8 mouse cellular contexts compared by ENCODE assay signal in genomic region chr11:102156039-102156785, GRCm38 (mm10). TPM values are rescaled to one million over a fixed set of nuclear protein-coding genes. Genes with fewer than 3 reads are reported as not detected.
DNase-seq lines count a peak whose midpoint lies in the region; ATAC-seq and TF ChIP-seq lines count a peak whose summit lies in the region.

Tmem101 (minus strand) TSS chr11:102156404.

- TF ChIP-seq EP300 in MEL (IDR thresholded peaks at IDR 0.05; ENCODE audit: low read depth in 1 of 2, low read length in 2 of 2), result no peak

- WGBS in cerebellum, adult 2 months, result under 1% methylated on average over 37 of the region's 37 CpGs
- WGBS in forebrain, postnatal 0 days, result 0% methylated on average over 37 of the region's 37 CpGs
- under 1% methylated on average over 37 of the region's 37 CpGs for WGBS in lung, embryonic 15.5 days

- H3K4me3 ChIP-seq in MEL (ENCODE audit: control insufficient read depth in 1 of 2, insufficient read depth in 1 of 2, low read depth in 2 of 2, low read length in 2 of 2), result peak within 1 kb of the TSS; percentile 72 to 85
- peak within 1 kb of the TSS; percentile 94 for H3K4me3 ChIP-seq in cerebellum, adult 2 months (replicated peaks; ENCODE audit: insufficient read depth, low read depth, low read length)
- peak within 1 kb of the TSS; percentile 79 for H3K4me3 ChIP-seq in forebrain, postnatal 0 days (ENCODE audit: low read depth, low read length)
- peak within 1 kb of the TSS; percentile 78 for H3K4me3 ChIP-seq in lung, embryonic 15.5 days

- peak within 1 kb of the TSS; percentile 58 for H3K27ac ChIP-seq in MEL (ENCODE audit: control insufficient read depth, low read depth, low read length)
- peak within 1 kb of the TSS; percentile 52; the same call in 1 of the 2 replicates for H3K27ac ChIP-seq in cerebellum, adult 2 months (ENCODE audit: insufficient read depth, low read length)
- peak within 1 kb of the TSS; percentile 67 for H3K27ac ChIP-seq in forebrain, postnatal 0 days (ENCODE audit: low read depth, low read length)
- 0 out of 2 replicates have a peak within 1 kb of the TSS, but pooled peaks have one; percentile 72 for H3K27ac ChIP-seq in lung, embryonic 15.5 days

- DNase-seq in MEL (ENCODE audit: low read depth, low spot score), result peak; percentile 98
- DNase-seq in cerebellum, adult 2 months, result peak; percentile 88 to 90
- DNase-seq in forebrain, postnatal 0 days, result peak; percentile 95
- DNase-seq in heart, postnatal 4 days, result peak; percentile 94
- peak; percentile 84 to 90 for DNase-seq in layer of hippocampus, adult 8-10 months (ENCODE audit: low spot score in 2 of 2)
- DNase-seq in ovary, adult 18-20 months (ENCODE audit: low spot score), result peak; percentile 85
- DNase-seq in thymus, postnatal 0 days (ENCODE audit: low spot score), result peak; percentile 75

- no peaks in the 10 kb centered on the region; the same call in 1 of the 2 replicates for H3K79me2 ChIP-seq in MEL (ENCODE audit: control insufficient read depth, insufficient read depth, low read length, poor library complexity)

- H3K4me1 ChIP-seq in MEL (ENCODE audit: control insufficient read depth in 1 of 2, insufficient read depth in 2 of 2, low read length in 2 of 2), result peaks cover 0 to 4% of the 10 kb centered on the region in 2 experiments; a peak in 2 of 4 replicates
- H3K4me1 ChIP-seq in cerebellum, adult 2 months (ENCODE audit: control insufficient read depth, insufficient read depth, low read length), result peaks cover 8% of the 10 kb centered on the region; the same call in 1 of the 2 replicates
- H3K4me1 ChIP-seq in forebrain, postnatal 0 days (ENCODE audit: insufficient read depth), result peaks cover 5% of the 10 kb centered on the region
- H3K4me1 ChIP-seq in lung, embryonic 15.5 days, result peaks cover 8% of the 10 kb centered on the region

- peaks cover 0 to 6% of the 10 kb centered on the region in 2 experiments; a peak in 2 of 4 replicates for H3K36me3 ChIP-seq in MEL (ENCODE audit: control insufficient read depth in 1 of 2, insufficient read depth in 2 of 2, low read length in 2 of 2)
- peaks cover 17% of the 10 kb centered on the region for H3K36me3 ChIP-seq in forebrain, postnatal 0 days (ENCODE audit: insufficient read depth)
- peaks cover 15% of the 10 kb centered on the region; the same call in 1 of the 2 replicates for H3K36me3 ChIP-seq in lung, embryonic 15.5 days

- peak; percentile 23 to 65 (median 30); a peak in 4 of 6 replicates for TF ChIP-seq CTCF in MEL (IDR thresholded peaks at IDR 0.05 in 2 of 3, conservative IDR thresholded peaks at IDR 0.05 in 1 of 3; ENCODE audit: control insufficient read depth in 1 of 3, insufficient read depth in 1 of 3, low read depth in 2 of 3, low read length in 3 of 3, poor library complexity in 1 of 3, severe bottlenecking in 1 of 3)
- no peak; the same call in 1 of the 2 replicates for TF ChIP-seq CTCF in cerebellum, adult 2 months (IDR thresholded peaks at IDR 0.05; ENCODE audit: borderline replicate concordance, insufficient read depth, low read depth, low read length)
- TF ChIP-seq CTCF in forebrain, postnatal 0 days (IDR thresholded peaks at IDR 0.05; ENCODE audit: low read depth), result peak; percentile 54

- peak within 1 kb of the TSS; percentile 83 for H3K9ac ChIP-seq in MEL (ENCODE audit: control insufficient read depth, low read depth, low read length, poor library complexity, severe bottlenecking)
- H3K9ac ChIP-seq in forebrain, postnatal 0 days, result peak within 1 kb of the TSS; percentile 70
- H3K9ac ChIP-seq in lung, embryonic 15.5 days, result peak within 1 kb of the TSS; percentile 81

- H3K9me3 ChIP-seq in MEL (replicated peaks; ENCODE audit: insufficient read depth, low read length), result no peaks in the 10 kb centered on the region
- no peaks in the 10 kb centered on the region for H3K9me3 ChIP-seq in forebrain, postnatal 0 days (ENCODE audit: low read length)
- H3K9me3 ChIP-seq in lung, embryonic 15.5 days, result no peaks in the 10 kb centered on the region

- no peaks in the 10 kb centered on the region for H3K27me3 ChIP-seq in MEL (ENCODE audit: control insufficient read depth in 1 of 2, insufficient read depth in 2 of 2, low read length in 2 of 2)
- H3K27me3 ChIP-seq in cerebellum, adult 2 months (ENCODE audit: control insufficient read depth, insufficient read depth, low read length), result no peaks in the 10 kb centered on the region
- H3K27me3 ChIP-seq in forebrain, postnatal 0 days (ENCODE audit: insufficient read depth, low read length), result no peaks in the 10 kb centered on the region
- H3K27me3 ChIP-seq in lung, embryonic 15.5 days, result no peaks in the 10 kb centered on the region

- TF ChIP-seq POLR2A in MEL (IDR thresholded peaks at IDR 0.05; ENCODE audit: control insufficient read depth in 1 of 2, insufficient read depth in 1 of 2, low read depth in 1 of 2, low read length in 2 of 2, poor library complexity in 1 of 2), result peak; percentile 66 to 77
- peak; percentile 70; the same call in 1 of the 2 replicates for TF ChIP-seq POLR2A in cerebellum, adult 2 months (IDR thresholded peaks at IDR 0.05; ENCODE audit: borderline replicate concordance, insufficient read depth, low read length)

- TF ChIP-seq RAD21 in MEL (IDR thresholded peaks at IDR 0.05; ENCODE audit: low read depth, low read length), result peak; percentile 59

- H3K4me2 ChIP-seq in forebrain, postnatal 0 days (ENCODE audit: low read depth), result peak within 1 kb of the TSS; percentile 90
- peak within 1 kb of the TSS; percentile 90 for H3K4me2 ChIP-seq in lung, embryonic 15.5 days

- peak; percentile 97 for ATAC-seq in forebrain, postnatal 0 days
- peak; percentile 80 for ATAC-seq in lung, embryonic 15.5 days (ENCODE audit: borderline replicate concordance, extremely low read depth, low FRiP score, low TSS enrichment)

TF ChIP-seq in MEL, 35 proteins besides CTCF, POLR2A, EP300 and RAD21 (continues in another document):
- TF ChIP-seq ETS1 (IDR thresholded peaks at IDR 0.05; ENCODE audit: low read depth, low read length) (no peak), MXI1 (IDR thresholded peaks at IDR 0.05; ENCODE audit: low read depth, low read length) (peak; percentile 89), MEF2A (IDR thresholded peaks at IDR 0.05; ENCODE audit: extremely low read depth, insufficient replicate concordance, low read depth, low read length, poor library complexity, severe bottlenecking) (no peak), NRF1 (IDR thresholded peaks at IDR 0.05; ENCODE audit: insufficient read depth, low read depth, low read length, poor library complexity, severe bottlenecking) (peak; percentile 39; the same call in 1 of the 2 replicates), TAL1 (IDR thresholded peaks at IDR 0.05; ENCODE audit: low read length) (no peak), POLR2AphosphoS5 (IDR thresholded peaks at IDR 0.05; ENCODE audit: borderline replicate concordance, low read depth, low read length) (no peak), BHLHE40 (IDR thresholded peaks at IDR 0.05; ENCODE audit: borderline replicate concordance, low read depth, low read length) (0 out of 2 replicates have a peak, but pooled peaks have one; percentile 13), ZKSCAN1 (IDR thresholded peaks at IDR 0.05; ENCODE audit: low read depth, low read length) (no peak), TCF12 (IDR thresholded peaks at IDR 0.05; ENCODE audit: low read depth, low read length) (peak; percentile 68; the same call in 1 of the 2 replicates), MAX (IDR thresholded peaks at IDR 0.05; ENCODE audit: low read length) (no peak), TBP (IDR thresholded peaks at IDR 0.05; ENCODE audit: low read depth, low read length) (peak; percentile 94), POLR2AphosphoS2 (IDR thresholded peaks at IDR 0.05; ENCODE audit: low read length) (no peak; the same call in 1 of the 2 replicates), E2F4 (IDR thresholded peaks at IDR 0.05; ENCODE audit: borderline replicate concordance, low read depth, low read length) (no peak; the same call in 1 of the 2 replicates), JUND (IDR thresholded peaks at IDR 0.05; ENCODE audit: low read depth, low read length) (no peak; the same call in 1 of the 2 replicates), ZMIZ1 (IDR thresholded peaks at IDR 0.05; ENCODE audit: low read depth, low read length) (peak; percentile 54; the same call in 1 of the 2 replicates), ZC3H11A (IDR thresholded peaks at IDR 0.05; ENCODE audit: low read depth, low read length) (peak; percentile 64), NELFE (IDR thresholded peaks at IDR 0.05; ENCODE audit: low read depth, low read length) (peak; percentile 78), MAZ (IDR thresholded peaks at IDR 0.05; ENCODE audit: low read depth, low read length) (peak; percentile 77; the same call in 1 of the 2 replicates), MYC (IDR thresholded peaks at IDR 0.05; ENCODE audit: low read depth, low read length) (peak; percentile 92), CHD1 (IDR thresholded peaks at IDR 0.05; ENCODE audit: low read depth, low read length) (no peak), USF2 (IDR thresholded peaks at IDR 0.05; ENCODE audit: borderline replicate concordance in 1 of 2, insufficient read depth in 1 of 2, low read depth in 1 of 2, low read length in 2 of 2) (no peak), UBTF (IDR thresholded peaks at IDR 0.05; ENCODE audit: borderline replicate concordance, insufficient read depth, low read depth, low read length) (no peak), GABPA (IDR thresholded peaks at IDR 0.05; ENCODE audit: low read depth, low read length) (no peak), GATA1 (IDR thresholded peaks at IDR 0.05; ENCODE audit: low read depth, low read length) (peak; percentile 75), KAT2A (conservative IDR thresholded peaks at IDR 0.05; ENCODE audit: low read depth, low read length) (peak; percentile 97), ELF1 (IDR thresholded peaks at IDR 0.05; ENCODE audit: low read depth, low read length) (peak; percentile 87), RCOR1 (IDR thresholded peaks at IDR 0.05; ENCODE audit: low read depth, low read length) (0 out of 2 replicates have a peak, but pooled peaks have one; percentile 15), SMC3 (IDR thresholded peaks at IDR 0.05; ENCODE audit: low read depth, low read length) (peak; percentile 54)

RNA-seq across cellular contexts. Expression of gene Tmem101, which starts in this region (rescaled TPM):
- 43.9 and 45.1 TPM in 2 replicates for total RNA-seq in MEL (2012; rRNA removed)
- 10 to 100 TPM in 1 of 2 experiments, not detected in 1; 30.1 TPM for polyA plus RNA-seq in MEL (2012; ENCODE audit: insufficient read depth in 1 of 2, insufficient read length in 2 of 2, low read depth in 1 of 2, low replicate concordance in 2 of 2, missing spikeins in 1 of 2)
- polyA plus RNA-seq in cerebellum, adult 2 months (2012; rRNA removed), result 33.2 and 34.0 TPM in 2 replicates
- total RNA-seq in forebrain, postnatal 0 days (2014; rRNA removed), result 42.1 and 44.4 TPM in 2 replicates
- polyA plus RNA-seq in forebrain, postnatal 0 days (2015; fragmentation: Nextera tagmentation; extraction: Ambion mirVana), result 34.1 and 38.2 TPM in 2 replicates
- 10 to 100 TPM; 15.0 to 15.4 TPM for total RNA-seq in heart, postnatal 4 days (2021)
- total RNA-seq in layer of hippocampus, adult 8-10 months (2022), result 10 to 100 TPM; 22.6 to 27.3 (median 25.1) TPM
- polyA plus RNA-seq in lung, embryonic 15.5 days (2015; fragmentation: Nextera tagmentation; extraction: Ambion mirVana), result 31.9 and 36.5 TPM in 2 replicates
- 14.5 and 16.9 TPM in 2 replicates for polyA plus RNA-seq in thymus, postnatal 0 days (2015; fragmentation: Nextera tagmentation; extraction: Ambion mirVana)

Comparison
In these comparisons a context has a peak if more than half of its experiments do, and no peak if none do; other contexts are left out.
1. Peak in every context shown above with its lines: DNase-seq, ATAC-seq, H3K4me3 ChIP-seq and H3K27ac ChIP-seq.